ENCODE assay signal across 19 mouse cellular contexts in the genomic region with DNA sequence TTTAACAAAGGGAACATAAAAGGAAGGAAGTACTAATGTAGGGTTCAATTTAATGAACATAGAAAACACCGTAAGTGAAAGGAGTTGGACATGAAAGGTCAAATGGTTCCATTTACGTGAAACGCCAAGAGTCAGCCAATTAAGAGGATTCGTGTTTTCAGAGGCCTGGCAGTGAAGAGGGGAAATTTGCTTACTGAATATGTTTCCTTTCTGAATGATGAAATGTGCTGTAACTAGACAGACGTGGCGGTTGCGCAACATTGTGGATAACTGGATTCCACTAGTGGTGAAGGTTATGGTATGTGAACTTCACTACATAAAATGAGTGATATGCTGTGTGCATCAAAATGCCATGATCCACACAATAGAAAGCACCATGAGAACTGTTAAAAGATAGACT. TPM values are rescaled to one million over a fixed set of nuclear protein-coding genes. Genes with fewer than 3 reads are reported as not detected.
DNase-seq lines count a peak whose midpoint lies in the region; TF ChIP-seq lines count a peak whose summit lies in the region.
"Had no signal": no experiment of that assay in that cellular context is flagged by ENCODE, and none has a peak within 500 bp of the region (broad histone marks: within the 10 kb centered on the region; RNA-seq: fewer than 3 reads in every experiment).

No protein-coding gene starts in this region.

- H3K4me1 ChIP-seq in kidney, adult 2 months (ENCODE audit: control insufficient read depth, insufficient read depth, low read length), result no peaks in the 10 kb centered on the region
- H3K4me1 ChIP-seq in embryonic facial prominence, embryonic 10.5 days, result no peaks in the 10 kb centered on the region
- H3K4me1 ChIP-seq: heart, embryonic 13.5 days; hindbrain, embryonic 10.5 days had no signal

- no peak for TF ChIP-seq CTCF in kidney, adult 2 months (conservative IDR thresholded peaks at IDR 0.05; ENCODE audit: insufficient read depth, insufficient read length, low read depth, low read length)

- WGBS in kidney, adult 2 months, result 69% methylated on average over 7 of the region's 7 CpGs
- WGBS in embryonic facial prominence, embryonic 10.5 days, result 78% methylated on average over 7 of the region's 7 CpGs

- H3K27ac ChIP-seq in kidney, adult 2 months (ENCODE audit: insufficient read depth, low read depth, low read length), result no peak overlapping the region
- no peak overlapping the region for H3K27ac ChIP-seq in embryonic facial prominence, embryonic 10.5 days (replicated peaks)
- H3K27ac ChIP-seq: heart, embryonic 13.5 days; hindbrain, embryonic 10.5 days; liver, embryonic 14.5 days; stomach, postnatal 0 days had no signal

- H3K27me3 ChIP-seq in kidney, adult 2 months (replicated peaks; ENCODE audit: control insufficient read depth, insufficient read depth, low read length), result no peaks in the 10 kb centered on the region
- no peaks in the 10 kb centered on the region for H3K27me3 ChIP-seq in embryonic facial prominence, embryonic 10.5 days (replicated peaks; ENCODE audit: low read depth, poor library complexity, severe bottlenecking)
- H3K27me3 ChIP-seq: heart, embryonic 13.5 days had no signal

- no peak overlapping the region for H3K4me3 ChIP-seq in kidney, adult 2 months (ENCODE audit: insufficient read depth, low read depth, low read length)
- no peak overlapping the region for H3K4me3 ChIP-seq in embryonic facial prominence, embryonic 10.5 days
- H3K4me3 ChIP-seq: heart, embryonic 13.5 days; hindbrain, embryonic 10.5 days had no signal

- peak; percentile 84 for DNase-seq in 3T3-L1 (ENCODE audit: low read depth, low spot score)
- peak; percentile 54 for DNase-seq in CD4-positive helper T cell, adult 2 months (ENCODE audit: low read depth, low spot score)
- DNase-seq in c-Kit-positive CD71-negative TER-119-negative erythroid progenitor cells, embryonic 14.5 days (ENCODE audit: low read depth), result peak; percentile 60
- DNase-seq in lung, postnatal 14 days, result peak; percentile 42
- DNase-seq in kidney, adult 2 months, result no peak
- no peak for DNase-seq in frontal cortex, adult 2 months (ENCODE audit: extremely low spot score in 1 of 2, low spot score in 1 of 2)
- DNase-seq in embryonic facial prominence, embryonic 10.5 days (ENCODE audit: low spot score), result no peak
- DNase-seq in layer of hippocampus, adult 11-12 months (ENCODE audit: low spot score), result no peak
- DNase-seq: adrenal gland, adult 8-10 months; cerebellum, postnatal 25 days; gastrocnemius, postnatal 25 days; kidney, postnatal 10 days; right cerebral cortex, adult 18-20 months; thymus, postnatal 14 days had no signal

- no peaks in the 10 kb centered on the region for H3K9me3 ChIP-seq in embryonic facial prominence, embryonic 10.5 days
- H3K9me3 ChIP-seq: heart, embryonic 13.5 days; hindbrain, embryonic 10.5 days had no signal

- H3K36me3 ChIP-seq in kidney, adult 2 months (ENCODE audit: control insufficient read depth, insufficient read depth, low read length), result no peaks in the 10 kb centered on the region
- no peaks in the 10 kb centered on the region for H3K36me3 ChIP-seq in embryonic facial prominence, embryonic 10.5 days (replicated peaks)
- H3K36me3 ChIP-seq: heart, embryonic 13.5 days; hindbrain, embryonic 10.5 days had no signal

- TF ChIP-seq POLR2A in kidney, adult 2 months (IDR thresholded peaks at IDR 0.05; ENCODE audit: low read depth, low read length), result no peak

RNA-seq across cellular contexts. Expression of a gene that starts 50.1 kb away (rescaled TPM):
- 0.52 and 0.65 TPM in 2 replicates for polyA plus RNA-seq in kidney, adult 2 months (2012; rRNA removed)
- polyA plus RNA-seq in frontal cortex, adult 2 months (2012; rRNA removed), result 0.42 and 0.55 TPM in 2 replicates
- 0.04 and 0.08 TPM in 2 replicates for polyA plus RNA-seq in embryonic facial prominence, embryonic 10.5 days (2016; fragmentation: Nextera tagmentation; extraction: Ambion mirVana)
- polyA plus RNA-seq: midbrain, embryonic 11.5 days had no signal

Comparison
In these comparisons a context has a peak if more than half of its experiments do, and no peak if none do; other contexts are left out.
1. DNase-seq: peak in 3T3-L1 (single experiment), CD4-positive helper T cell, adult 2 months (single experiment), c-Kit-positive CD71-negative TER-119-negative erythroid progenitor cells, embryonic 14.5 days (single experiment) and lung, postnatal 14 days (single experiment); none in kidney, adult 2 months (single experiment), frontal cortex, adult 2 months (0 of 2), embryonic facial prominence, embryonic 10.5 days (single experiment) and layer of hippocampus, adult 11-12 months (single experiment).